Mouse (Mus musculus) c-Kit-positive CD71-negative TER-119-negative erythroid progenitor cells, embryonic 14.5 days (primary cell): Measurements from ENCODE around the gene Rab1a.
"Not testable (repeated sequence)": the region's sequence is repeated elsewhere in the genome, so short reads cannot be mapped to it uniquely, and the experiment has no call there.

Experiments used
- DNase-seq: peaks from one replicate; pipeline ENCODE4 v3.0.0-alpha.2; 2013; ENCODE audit warnings: low read depth

The Rab1a gene

GRCm38 (mm10) chr11:20200713-20201575, at the start of gene Rab1a:
Gene Rab1a (plus strand): TSS chr11:20201432.
- DNase-seq: peak; percentile 100

- DNase-seq: no peak
Measured at GRCm38 (mm10) chr11:20152107-20152901, 48.9 kb upstream of the Rab1a start.

- not testable (repeated sequence) for DNase-seq
Measured at GRCm38 (mm10) chr11:20153542-20153941, 47.7 kb upstream of the Rab1a start.

GRCm38 (mm10) chr11:20158879-20159278, 42.4 kb upstream of the Rab1a start:
- no peak for DNase-seq

GRCm38 (mm10) chr11:20164979-20165867, 36.0 kb upstream of the Rab1a start:
- no peak for DNase-seq

GRCm38 (mm10) chr11:20165991-20166390, 35.2 kb upstream of the Rab1a start:
- no peak for DNase-seq

GRCm38 (mm10) chr11:20166476-20166875, 34.8 kb upstream of the Rab1a start:
- not testable (repeated sequence) for DNase-seq

GRCm38 (mm10) chr11:20168972-20169371, 32.3 kb upstream of the Rab1a start:
- DNase-seq: peak; percentile 16

GRCm38 (mm10) chr11:20187271-20187670, 14.0 kb upstream of the Rab1a start:
- DNase-seq: no peak

GRCm38 (mm10) chr11:20193100-20193736, 8.0 kb upstream of the Rab1a start:
- DNase-seq: no peak

- no peak for DNase-seq
Measured at GRCm38 (mm10) chr11:20201661-20202101, 449 bp downstream of the Rab1a start.

GRCm38 (mm10) chr11:20202299-20203011, 1.2 kb downstream of the Rab1a start:
- DNase-seq: no peak

- no peak for DNase-seq
Measured at GRCm38 (mm10) chr11:20204321-20204720, 3.1 kb downstream of the Rab1a start.

- no peak for DNase-seq
Measured at GRCm38 (mm10) chr11:20204870-20205446, 3.7 kb downstream of the Rab1a start.

GRCm38 (mm10) chr11:20205538-20205937, 4.3 kb downstream of the Rab1a start:
- no peak for DNase-seq

GRCm38 (mm10) chr11:20206626-20207223, 5.5 kb downstream of the Rab1a start:
- no peak for DNase-seq

GRCm38 (mm10) chr11:20207589-20207988, 6.4 kb downstream of the Rab1a start:
- no peak for DNase-seq

GRCm38 (mm10) chr11:20211838-20212237, 10.6 kb downstream of the Rab1a start:
- no peak for DNase-seq

- DNase-seq: no peak
Measured at GRCm38 (mm10) chr11:20214779-20215178, 13.5 kb downstream of the Rab1a start.

GRCm38 (mm10) chr11:20216415-20216814, 15.2 kb downstream of the Rab1a start:
- no peak for DNase-seq
